Mouse (Mus musculus) induced T-regulatory cell, adult 2 months (primary cell): ENCODE results near the gene Cntd1.
A peak's percentile ranks its signal among the peaks of the same experiment; 100 is the strongest.

ENCODE experiments used
- DNase-seq: peaks from one replicate; pipeline ENCODE4 v3.0.0-alpha.2; 2012; ENCODE audit warnings: low read depth

The Cntd1 gene

DNA sequence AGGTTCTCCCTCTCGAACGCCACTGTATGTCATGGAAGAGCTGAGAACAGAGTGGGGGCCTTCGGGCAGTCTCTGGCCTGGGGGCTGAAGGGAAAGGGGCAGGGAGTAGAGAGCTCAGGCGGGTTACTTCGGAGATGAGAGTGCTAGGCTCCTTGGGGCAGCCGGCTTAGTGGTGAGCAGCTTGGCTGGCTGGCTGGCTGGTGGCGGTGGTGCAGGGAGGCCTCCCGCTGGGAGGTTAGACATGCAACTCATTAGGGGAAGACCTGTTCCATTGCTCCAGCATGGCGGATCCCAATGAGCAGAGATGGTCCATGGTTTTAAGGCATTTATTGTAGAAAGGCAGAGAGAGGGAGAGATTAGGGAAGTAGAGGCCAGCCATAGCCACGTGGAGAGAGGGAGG is 55.2 kb downstream of the Cntd1 start:
- DNase-seq, result no peak

DNA sequence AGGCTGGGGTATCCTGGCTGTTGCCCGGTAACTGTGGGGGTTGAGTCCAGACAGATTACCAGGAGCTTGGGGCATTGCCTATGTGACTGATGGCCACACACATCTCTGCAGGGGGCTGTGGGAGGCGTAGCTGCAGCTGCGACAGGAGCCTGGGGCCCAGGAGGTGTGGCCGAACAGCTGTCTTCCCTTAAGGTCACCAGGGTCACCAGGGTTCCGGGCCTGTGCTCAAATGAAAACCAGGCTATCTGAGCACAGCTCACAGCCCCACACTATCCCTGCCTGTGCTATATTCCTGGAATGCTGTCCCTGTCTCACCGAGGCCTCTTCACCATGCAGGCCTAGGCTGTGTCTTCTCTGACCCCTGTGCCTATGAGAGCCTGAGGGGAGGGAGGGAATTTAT is 55.7 kb downstream of the Cntd1 start:
- DNase-seq, result no peak

DNA sequence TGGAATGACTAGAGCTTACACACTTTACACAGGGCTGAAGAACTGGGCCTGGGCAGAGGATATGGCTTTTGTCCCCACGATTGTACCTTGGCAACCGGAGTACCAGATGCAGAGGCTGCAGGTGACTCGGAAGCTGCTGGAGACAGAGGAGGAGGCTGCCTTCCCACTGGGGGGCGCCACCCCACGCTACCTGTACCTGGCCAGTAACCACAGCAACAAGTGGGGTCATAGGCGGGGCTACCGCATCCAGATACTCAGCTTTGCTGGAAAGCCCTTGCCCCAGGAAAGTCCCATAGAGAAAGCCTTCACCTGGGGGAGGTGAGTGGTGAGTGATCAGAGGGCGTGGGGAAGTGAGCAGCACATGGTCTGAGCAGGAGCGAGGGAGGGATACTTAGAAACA is 56.9 kb downstream of the Cntd1 start:
- no peak for DNase-seq

DNA sequence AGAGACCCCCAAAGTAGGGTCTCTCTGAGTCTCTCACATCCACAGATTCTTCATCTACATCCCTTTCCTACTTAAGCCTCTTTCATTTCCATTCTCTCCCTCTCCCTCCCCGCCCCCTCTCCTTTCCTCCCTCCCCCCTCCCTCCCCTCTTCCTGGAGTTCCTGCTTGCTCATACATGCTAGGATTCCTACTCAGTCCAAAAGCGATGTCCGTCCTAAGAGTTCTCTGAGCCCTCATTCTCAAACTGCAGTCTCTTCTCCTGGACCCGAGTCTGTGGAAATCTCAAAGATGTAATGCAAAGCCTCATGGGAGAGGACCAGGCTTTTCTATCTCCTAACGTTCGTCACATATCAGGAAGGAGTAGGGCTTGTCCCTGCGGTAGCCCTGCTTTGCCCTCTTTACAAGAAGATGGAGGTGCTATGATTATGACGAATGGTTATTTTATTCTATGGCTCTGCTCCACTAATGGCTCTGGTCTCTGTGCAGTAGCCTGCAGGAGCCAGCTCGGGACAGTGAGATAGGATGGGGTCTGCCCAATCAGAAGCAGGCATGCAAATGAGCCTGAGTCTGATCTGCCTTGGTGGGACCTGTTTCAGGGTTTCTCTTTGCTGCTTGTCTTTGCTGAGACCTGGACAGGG is 59.4 kb downstream of the Cntd1 start:
- DNase-seq, result peak; percentile 47
